Comparison of ENCODE assay signal across 17 mouse cellular contexts in the genomic region with DNA sequence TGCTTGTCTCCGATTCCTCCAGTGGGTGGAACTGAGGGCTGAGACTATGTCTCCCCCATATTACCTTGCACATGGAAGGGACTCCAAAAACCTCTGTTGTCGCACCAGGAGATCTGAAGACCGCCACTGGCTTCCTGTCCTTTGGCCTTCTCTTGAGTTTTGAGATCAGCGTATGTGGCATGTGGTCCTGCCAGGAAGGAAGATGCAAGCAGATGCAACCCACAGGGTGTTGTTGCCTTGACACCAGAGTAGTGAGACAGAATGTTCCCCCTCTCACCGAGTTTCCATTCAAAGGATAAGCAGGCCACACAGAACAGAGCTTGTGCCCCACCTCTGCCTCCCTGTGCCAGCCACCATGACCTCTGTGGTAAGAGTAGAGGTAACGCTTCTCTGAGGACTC.
A peak's percentile ranks its signal among the peaks of the same experiment; 100 is the strongest.
DNase-seq lines count a peak whose midpoint lies in the region; ATAC-seq lines count a peak whose summit lies in the region.
"Had no signal": no experiment of that assay in that cellular context is flagged by ENCODE, and none has a peak within 500 bp of the region (broad histone marks: within the 10 kb centered on the region; RNA-seq: fewer than 3 reads in every experiment).

No protein-coding gene starts in this region.

- no peaks in the 10 kb centered on the region for H3K27me3 ChIP-seq in heart, embryonic 15.5 days
- no peaks in the 10 kb centered on the region for H3K27me3 ChIP-seq in heart, embryonic 11.5 days (ENCODE audit: control insufficient read depth, insufficient read depth, low read length)
- H3K27me3 ChIP-seq: embryonic facial prominence, embryonic 15.5 days; forebrain, embryonic 13.5 days; limb, embryonic 13.5 days had no signal

- 78% methylated on average over 6 of the region's 6 CpGs for WGBS in heart, embryonic 15.5 days
- WGBS in heart, embryonic 11.5 days (ENCODE audit: insufficient replicate concordance), result 85% methylated on average over 6 of the region's 6 CpGs

- H3K36me3 ChIP-seq in heart, embryonic 15.5 days, result peaks cover 11% of the 10 kb centered on the region; the same call in 1 of the 2 replicates
- H3K36me3 ChIP-seq in heart, embryonic 11.5 days (ENCODE audit: control insufficient read depth, insufficient read depth, low read length), result no peaks in the 10 kb centered on the region

- no peak overlapping the region for H3K4me2 ChIP-seq in heart, embryonic 15.5 days
- H3K4me2 ChIP-seq in heart, embryonic 11.5 days, result no peak overlapping the region
- H3K4me2 ChIP-seq: embryonic facial prominence, embryonic 15.5 days; forebrain, embryonic 13.5 days; limb, embryonic 13.5 days; lung, embryonic 14.5 days had no signal

- DNase-seq in spleen, postnatal 36 days (ENCODE audit: low spot score in 2 of 2), result peak; percentile 13 to 19
- no peak for DNase-seq in spleen, postnatal 4 days (ENCODE audit: low spot score in 2 of 2)
- peak; percentile 33 for DNase-seq in thymus, postnatal 25 days
- DNase-seq in testis, postnatal 14 days (ENCODE audit: low spot score), result no peak
- DNase-seq in layer of hippocampus, adult 9-10 months (ENCODE audit: low spot score), result no peak
- DNase-seq: adrenal gland, adult 2 months; B cell, adult 2 months; cerebellum, adult 2 months; lung, embryonic 14.5 days had no signal

- H3K27ac ChIP-seq in heart, embryonic 15.5 days, result peak overlapping the region; percentile 62; the same call in 1 of the 2 replicates
- H3K27ac ChIP-seq in heart, embryonic 11.5 days (ENCODE audit: low read depth, low read length), result no peak overlapping the region
- H3K27ac ChIP-seq: forebrain, embryonic 13.5 days; kidney, postnatal 0 days; limb, embryonic 13.5 days had no signal

- no peak overlapping the region for H3K9ac ChIP-seq in heart, embryonic 15.5 days
- H3K9ac ChIP-seq in heart, embryonic 11.5 days (ENCODE audit: low read depth, low read length), result no peak overlapping the region
- H3K9ac ChIP-seq: embryonic facial prominence, embryonic 15.5 days; forebrain, embryonic 13.5 days; limb, embryonic 13.5 days; lung, embryonic 14.5 days had no signal

- H3K9me3 ChIP-seq in heart, embryonic 15.5 days (replicated peaks), result no peaks in the 10 kb centered on the region
- no peaks in the 10 kb centered on the region for H3K9me3 ChIP-seq in heart, embryonic 11.5 days (replicated peaks; ENCODE audit: control insufficient read depth, low read length)
- H3K9me3 ChIP-seq: embryonic facial prominence, embryonic 15.5 days; forebrain, embryonic 13.5 days; limb, embryonic 13.5 days had no signal

- no peak for ATAC-seq in heart, embryonic 15.5 days (replicated peaks; ENCODE audit: insufficient number of reproducible peaks, insufficient read depth, low FRiP score, low read depth)
- ATAC-seq in heart, embryonic 11.5 days (replicated peaks; ENCODE audit: insufficient number of reproducible peaks, low FRiP score, low TSS enrichment), result no peak
- ATAC-seq in hematopoietic stem cell, adult 5-6 weeks (replicated peaks in 1 of 2; ENCODE audit: insufficient read depth in 1 of 2, low FRiP score in 2 of 2, low TSS enrichment in 1 of 2, low read depth in 1 of 2, poor library complexity in 2 of 2, severe bottlenecking in 2 of 2), result peak; percentile 81 to 89
- ATAC-seq: forebrain, embryonic 13.5 days had no signal

- H3K4me1 ChIP-seq in heart, embryonic 15.5 days (replicated peaks), result peaks cover 32% of the 10 kb centered on the region
- no peaks in the 10 kb centered on the region for H3K4me1 ChIP-seq in heart, embryonic 11.5 days (ENCODE audit: control insufficient read depth, insufficient read depth, low read length)
- H3K4me1 ChIP-seq: forebrain, embryonic 13.5 days had no signal

- H3K4me3 ChIP-seq in heart, embryonic 15.5 days, result no peak overlapping the region
- H3K4me3 ChIP-seq in heart, embryonic 11.5 days (ENCODE audit: low read depth, low read length), result no peak overlapping the region
- H3K4me3 ChIP-seq: embryonic facial prominence, embryonic 15.5 days; forebrain, embryonic 13.5 days; layer of hippocampus, adult 2 months; limb, embryonic 13.5 days had no signal

Comparison
In these comparisons a context has a peak if more than half of its experiments do, and no peak if none do; other contexts are left out.
1. DNase-seq: peak in spleen, postnatal 36 days (2 of 2) and thymus, postnatal 25 days (single experiment); none in spleen, postnatal 4 days (0 of 2), testis, postnatal 14 days (single experiment) and layer of hippocampus, adult 9-10 months (single experiment).
2. ATAC-seq: peak in hematopoietic stem cell, adult 5-6 weeks (2 of 2); none in heart, embryonic 15.5 days (single experiment) and heart, embryonic 11.5 days (single experiment).